Mouse (Mus musculus): ENCODE measurements around the gene Meis2.

Gene Meis2

GRCm38 (mm10) chr2:116067711-116068110 lies 2.1 kb upstream of the Meis2 start:
- DNase-seq (ENCODE audit: low spot score) = no peak

GRCm38 (mm10) chr2:116067065-116067497 lies 1.4 kb upstream of the Meis2 start:
- DNase-seq (ENCODE audit: low spot score) = no peak

- no peak for DNase-seq (ENCODE audit: low spot score)
Observed at GRCm38 (mm10) chr2:116066057-116066941, 660 bp upstream of the Meis2 start.

- DNase-seq (ENCODE audit: low spot score) = no peak
Observed at GRCm38 (mm10) chr2:116065057-116065456, 582 bp downstream of the Meis2 start.

GRCm38 (mm10) chr2:116064521-116064920 lies 1.1 kb downstream of the Meis2 start:
- DNase-seq (ENCODE audit: low spot score) = no peak

- DNase-seq (ENCODE audit: low spot score) = no peak
Observed at GRCm38 (mm10) chr2:116063819-116064293, 1.8 kb downstream of the Meis2 start.

GRCm38 (mm10) chr2:116062761-116063441 lies 2.7 kb downstream of the Meis2 start:
- DNase-seq (ENCODE audit: low spot score) = no peak

- DNase-seq (ENCODE audit: low spot score) = no peak
Observed at GRCm38 (mm10) chr2:116062251-116062651, 3.4 kb downstream of the Meis2 start.

GRCm38 (mm10) chr2:116061401-116062021 lies 4.1 kb downstream of the Meis2 start:
- DNase-seq (ENCODE audit: low spot score) = no peak

- DNase-seq (ENCODE audit: low spot score) = no peak
Observed at GRCm38 (mm10) chr2:116060701-116061400, 4.8 kb downstream of the Meis2 start.

- no peak for DNase-seq (ENCODE audit: low spot score)
Observed at GRCm38 (mm10) chr2:116060210-116060609, 5.4 kb downstream of the Meis2 start.

GRCm38 (mm10) chr2:116059661-116060060 lies 6.0 kb downstream of the Meis2 start:
- no peak for DNase-seq (ENCODE audit: low spot score)

GRCm38 (mm10) chr2:116059066-116059465 lies 6.6 kb downstream of the Meis2 start:
- DNase-seq (ENCODE audit: low spot score) = no peak

GRCm38 (mm10) chr2:116058511-116058910 lies 7.1 kb downstream of the Meis2 start:
- DNase-seq (ENCODE audit: low spot score) = no peak

- DNase-seq (ENCODE audit: low spot score) = no peak
Observed at GRCm38 (mm10) chr2:116056826-116057225, 8.8 kb downstream of the Meis2 start.

- DNase-seq (ENCODE audit: low spot score) = no peak
Observed at GRCm38 (mm10) chr2:116055686-116056620, 9.7 kb downstream of the Meis2 start.

- no peak for DNase-seq (ENCODE audit: low spot score)
Observed at GRCm38 (mm10) chr2:116053931-116054330, 11.7 kb downstream of the Meis2 start.

GRCm38 (mm10) chr2:116052688-116053421 lies 12.8 kb downstream of the Meis2 start:
- DNase-seq (ENCODE audit: low spot score) = no peak

GRCm38 (mm10) chr2:116051906-116052614 lies 13.6 kb downstream of the Meis2 start:
- DNase-seq (ENCODE audit: low spot score) = no peak
